Mouse (Mus musculus) forebrain, embryonic 10.5 days (tissue): ENCODE measurements around the gene Klhdc8b. TPM values are rescaled to one million over a fixed set of nuclear protein-coding genes. Genes with fewer than 3 reads are reported as not detected.

Source experiments
- DNase-seq: peaks from one replicate; pipeline ENCODE4 v3.0.0-alpha.2; 2017; ENCODE audit warnings: low spot score; ENCODE audit errors: extremely low spot score
- H3K27ac ChIP-seq: fragments of 300-500 bp; sonication (generic); 2 replicates; pipeline ENCODE4 v1.5.1; 2016; ENCODE audit warnings: mild to moderate bottlenecking
- H3K27me3 ChIP-seq: fragments of 300-500 bp; sonication (generic); 2 replicates; pipeline ENCODE4 v1.6.1; 2016; ENCODE audit warnings: mild to moderate bottlenecking; ENCODE audit not compliant: poor library complexity, severe bottlenecking
- H3K36me3 ChIP-seq: fragments of 300-500 bp; sonication (generic); replicated peaks from 2 replicates; pipeline ENCODE4 v1.6.1; 2016; ENCODE audit warnings: mild to moderate bottlenecking, moderate library complexity
- H3K4me1 ChIP-seq: fragments of 300-500 bp; sonication (generic); 2 replicates; pipeline ENCODE4 v1.6.1; 2016
- H3K4me3 ChIP-seq: fragments of 300-500 bp; sonication (generic); 2 replicates; pipeline ENCODE4 v1.5.1; 2016; ENCODE audit warnings: mild to moderate bottlenecking, moderate library complexity
- H3K9me3 ChIP-seq: fragments of 300-500 bp; sonication (generic); 2 replicates; pipeline ENCODE4 v1.6.1; 2016; ENCODE audit warnings: mild to moderate bottlenecking, moderate library complexity
- WGBS: fragments of 180-500 bp; shearing (Covaris S2); methylation state at CpG from one replicate; pipeline ENCODE4 v1.1.7; 2016; 5-methylcytosine and 5-hydroxymethylcytosine counted together
- polyA plus RNA-seq: library from polyadenylated mRNA; unstranded; fragments of >200 nt; fragmentation: Nextera tagmentation; extraction: Ambion mirVana; gene quantifications from 2 replicates; pipeline ENCODE4 v1.2.1, GENCODE M21; 2016

The Klhdc8b gene
- polyA plus RNA-seq, 1 experiment from 2014 or later, result 40.3 TPM

DNA sequence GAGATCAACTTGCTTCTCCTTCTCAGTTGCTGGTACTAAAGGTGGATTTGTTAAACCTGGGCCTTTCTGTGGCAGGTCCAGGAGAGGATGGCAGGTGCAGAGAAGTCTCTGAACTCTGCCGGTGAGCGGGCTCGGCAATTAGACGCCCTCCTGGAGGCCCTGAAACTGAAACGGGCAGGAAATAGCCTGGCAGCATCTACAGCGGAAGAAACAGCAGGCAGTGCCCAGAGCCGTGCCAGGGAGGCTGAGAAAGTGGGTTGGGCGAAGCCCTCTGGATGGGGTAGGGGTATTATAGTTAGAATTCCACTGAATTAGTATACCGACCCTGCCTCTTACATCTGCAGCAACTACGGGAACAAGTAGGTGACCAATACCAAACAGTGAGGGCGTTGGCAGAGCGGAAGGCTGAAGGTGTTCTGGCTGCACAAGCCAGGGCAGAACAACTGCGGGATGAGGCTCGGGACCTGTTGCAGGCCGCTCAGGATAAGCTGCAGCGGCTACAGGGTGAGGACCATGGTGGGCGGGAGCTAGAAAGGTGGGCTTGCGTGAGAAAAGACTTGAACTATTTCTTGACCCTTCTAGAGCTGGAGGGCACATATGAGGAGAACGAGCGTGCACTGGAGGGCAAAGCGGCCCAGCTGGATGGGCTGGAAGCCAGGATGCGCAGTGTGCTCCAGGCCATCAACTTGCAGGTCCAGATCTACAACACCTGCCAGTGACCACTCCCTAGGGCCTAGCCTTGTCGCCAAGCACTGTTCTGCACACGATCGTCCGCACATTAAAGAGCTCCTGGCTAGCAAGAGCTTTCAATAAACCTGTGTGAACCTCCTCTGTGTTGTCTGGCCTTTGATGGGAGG is 28.5 kb upstream of the Klhdc8b start:
- DNase-seq, result peak; percentile 23
- peak overlapping the region; percentile 89 for H3K4me3 ChIP-seq
- H3K36me3 ChIP-seq, result peaks cover 83% of the 10 kb centered on the region
- H3K27me3 ChIP-seq, result no peaks in the 10 kb centered on the region
- 71% methylated on average over 26 of the region's 26 CpGs for WGBS
- H3K4me1 ChIP-seq, result peaks cover 27% of the 10 kb centered on the region
- H3K27ac ChIP-seq, result peak overlapping the region; percentile 95
- no peaks in the 10 kb centered on the region for H3K9me3 ChIP-seq

DNA sequence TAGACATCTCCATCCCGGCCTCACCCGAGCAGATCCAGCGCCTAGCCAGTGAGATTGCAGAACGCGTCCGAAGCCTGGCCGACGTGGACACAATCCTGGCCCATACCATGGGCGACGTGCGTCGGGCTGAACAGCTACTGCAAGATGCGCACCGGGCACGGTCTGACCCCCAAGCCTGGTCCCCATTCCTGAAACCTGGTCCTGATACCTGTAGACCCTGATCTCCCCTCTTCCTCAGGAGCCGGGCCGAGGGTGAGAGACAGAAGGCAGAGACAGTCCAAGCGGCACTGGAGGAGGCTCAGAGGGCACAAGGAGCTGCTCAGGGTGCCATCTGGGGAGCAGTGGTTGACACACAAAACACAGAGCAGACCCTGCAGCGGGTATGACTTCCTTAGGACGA is 27.8 kb upstream of the Klhdc8b start:
- Histone ChIP-seq H3K4me3 (peak overlapping the region; percentile 89; the same call in 1 of the 2 replicates), H3K36me3 (peaks cover 83% of the 10 kb centered on the region), H3K27ac (peak overlapping the region; percentile 95; the same call in 1 of the 2 replicates)

DNA sequence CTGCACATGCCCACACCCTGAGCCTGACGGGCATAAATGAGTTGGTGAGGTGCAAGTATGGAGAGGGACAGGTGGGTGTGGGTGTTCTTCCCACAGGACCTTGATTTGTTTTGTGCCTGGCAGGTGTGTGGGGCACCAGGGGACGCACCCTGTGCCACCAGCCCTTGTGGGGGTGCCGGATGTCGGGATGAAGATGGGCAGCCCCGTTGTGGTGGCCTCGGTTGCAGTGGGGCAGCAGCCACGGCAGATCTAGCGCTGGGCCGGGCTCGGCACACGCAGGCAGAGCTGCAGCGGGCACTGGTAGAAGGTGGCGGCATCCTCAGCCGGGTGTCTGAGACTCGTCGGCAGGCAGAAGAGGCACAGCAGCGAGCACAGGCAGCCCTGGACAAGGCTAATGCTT is 27.0 kb upstream of the Klhdc8b start:
- Histone ChIP-seq H3K27ac (no peak overlapping the region), H3K4me3 (no peak overlapping the region), H3K36me3 (peaks cover 83% of the 10 kb centered on the region), H3K27me3 (no peaks in the 10 kb centered on the region), H3K9me3 (no peaks in the 10 kb centered on the region), H3K4me1 (peaks cover 27% of the 10 kb centered on the region)
- 92% methylated on average over 17 of the region's 17 CpGs for WGBS
- no peak for DNase-seq

More for the DNA sequence above, 27.8 kb upstream of the Klhdc8b start:
- no peaks in the 10 kb centered on the region for H3K9me3 ChIP-seq
- no peak for DNase-seq
- WGBS, result 96% methylated on average over 20 of the region's 20 CpGs
- peaks cover 27% of the 10 kb centered on the region for H3K4me1 ChIP-seq
- H3K27me3 ChIP-seq, result no peaks in the 10 kb centered on the region

DNA sequence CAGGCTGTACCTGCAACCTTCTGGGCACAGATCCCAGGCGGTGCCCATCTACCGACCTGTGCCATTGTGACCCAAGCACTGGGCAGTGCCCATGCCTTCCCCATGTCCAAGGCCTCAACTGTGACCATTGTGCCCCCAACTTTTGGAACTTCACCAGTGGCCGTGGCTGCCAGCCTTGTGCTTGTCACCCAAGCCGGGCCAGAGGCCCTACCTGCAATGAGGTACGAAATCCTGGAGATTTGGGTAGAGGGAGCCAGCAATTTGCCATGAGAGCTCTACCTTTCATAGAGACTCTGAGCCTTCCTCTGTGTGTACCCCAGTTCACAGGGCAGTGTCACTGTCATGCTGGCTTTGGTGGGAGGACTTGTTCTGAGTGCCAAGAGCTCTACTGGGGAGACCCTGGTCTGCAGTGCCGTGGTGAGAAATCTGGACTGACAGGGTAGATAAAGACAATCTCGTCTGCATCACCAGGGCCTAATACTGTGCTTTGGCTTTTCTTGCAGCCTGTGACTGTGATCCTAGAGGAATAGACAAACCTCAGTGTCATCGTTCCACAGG is 25.7 kb upstream of the Klhdc8b start:
- Histone ChIP-seq H3K4me1 (peaks cover 20% of the 10 kb centered on the region), H3K36me3 (peaks cover 83% of the 10 kb centered on the region), H3K4me3 (no peak overlapping the region), H3K27ac (no peak overlapping the region), H3K9me3 (no peaks in the 10 kb centered on the region), H3K27me3 (no peaks in the 10 kb centered on the region)
- 94% methylated on average over 8 of the region's 8 CpGs for WGBS
- no peak for DNase-seq

DNA sequence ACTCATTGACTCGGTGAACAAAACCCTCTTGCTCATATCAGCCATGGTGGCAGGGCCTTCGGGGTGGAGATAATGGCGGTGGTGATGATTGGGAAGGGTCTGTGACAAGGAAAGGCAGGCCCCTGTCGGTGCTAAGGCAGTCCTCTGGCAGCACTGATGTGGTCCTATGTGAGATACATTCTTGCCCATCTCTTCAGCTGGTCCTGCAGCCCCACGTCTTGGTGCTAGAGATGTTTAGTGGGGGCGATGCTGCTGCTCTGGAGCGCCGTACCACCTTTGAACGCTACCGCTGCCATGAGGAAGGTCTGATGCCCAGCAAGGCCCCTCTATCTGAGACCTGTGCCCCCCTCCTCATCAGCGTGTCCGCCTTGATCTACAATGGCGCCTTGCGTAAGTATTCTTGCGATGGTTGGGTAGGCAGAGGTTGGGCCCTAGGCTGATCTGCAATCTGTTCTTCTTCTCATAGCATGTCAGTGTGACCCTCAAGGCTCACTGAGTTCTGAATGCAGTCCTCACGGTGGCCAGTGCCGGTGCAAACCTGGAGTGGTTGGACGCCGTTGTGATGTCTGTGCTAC is 24.0 kb upstream of the Klhdc8b start:
- Histone ChIP-seq H3K4me3 (no peak overlapping the region), H3K9me3 (no peaks in the 10 kb centered on the region), H3K27me3 (no peaks in the 10 kb centered on the region), H3K27ac (no peak overlapping the region), H3K4me1 (peaks cover 20% of the 10 kb centered on the region), H3K36me3 (peaks cover 91% of the 10 kb centered on the region)
- DNase-seq, result no peak
- WGBS, result 94% methylated on average over 19 of the region's 19 CpGs

DNA sequence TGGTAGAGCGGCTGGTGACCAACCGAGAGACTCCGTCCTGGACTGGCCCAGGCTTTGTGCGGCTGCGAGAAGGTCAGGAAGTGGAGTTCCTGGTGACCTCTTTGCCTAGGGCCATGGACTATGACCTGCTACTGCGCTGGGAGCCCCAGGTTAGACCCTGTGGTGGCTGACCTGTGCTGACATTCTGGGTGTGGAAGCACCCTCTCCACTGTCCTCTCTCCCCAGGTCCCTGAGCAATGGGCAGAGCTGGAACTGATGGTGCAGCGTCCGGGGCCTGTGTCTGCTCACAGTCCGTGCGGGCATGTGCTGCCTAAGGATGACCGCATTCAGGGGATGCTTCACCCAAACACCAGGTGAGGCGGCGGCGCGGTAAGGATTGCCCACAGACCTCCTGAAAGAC is 22.6 kb upstream of the Klhdc8b start:
- no peak overlapping the region for H3K4me3 ChIP-seq

DNA sequence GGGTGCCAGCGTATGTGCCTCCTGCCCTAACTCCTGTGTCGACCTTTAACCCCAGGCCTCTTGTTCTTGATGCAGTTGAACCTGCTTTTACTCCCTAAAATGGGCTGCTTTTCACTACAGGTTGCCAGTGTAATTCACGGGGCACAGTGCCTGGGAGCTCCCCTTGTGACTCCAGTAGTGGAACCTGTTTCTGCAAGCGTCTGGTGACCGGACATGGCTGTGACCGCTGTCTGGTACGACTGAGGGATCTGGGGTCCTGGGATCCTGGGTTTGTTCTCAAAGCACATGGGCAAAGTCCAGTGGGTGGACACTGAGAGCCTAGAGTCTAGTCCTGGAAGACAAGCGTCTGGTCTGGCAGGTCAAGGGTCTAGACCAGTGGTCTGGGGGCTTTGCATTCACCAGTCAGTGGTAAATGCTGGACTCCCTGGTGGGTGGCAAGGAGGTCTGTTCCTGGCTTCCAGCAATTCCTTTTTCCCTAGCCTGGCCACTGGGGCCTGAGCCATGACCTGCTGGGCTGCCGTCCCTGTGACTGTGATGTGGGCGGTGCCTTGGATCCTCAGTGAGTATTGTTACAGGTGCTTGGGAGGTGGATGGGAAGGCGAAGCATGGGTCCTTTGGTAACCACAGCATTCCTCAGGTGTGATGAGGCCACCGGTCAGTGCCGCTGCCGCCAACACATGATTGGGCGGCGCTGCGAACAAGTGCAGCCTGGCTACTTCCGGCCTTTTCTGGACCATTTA is 21.8 kb upstream of the Klhdc8b start:
- Histone ChIP-seq H3K27ac (no peak overlapping the region), H3K9me3 (no peaks in the 10 kb centered on the region), H3K4me1 (peaks cover 32% of the 10 kb centered on the region), H3K27me3 (no peaks in the 10 kb centered on the region), H3K4me3 (no peak overlapping the region), H3K36me3 (peaks cover 73% of the 10 kb centered on the region)
- DNase-seq, result no peak
- WGBS, result 94% methylated on average over 18 of the region's 18 CpGs

More for the DNA sequence above, 22.6 kb upstream of the Klhdc8b start:
- peaks cover 81% of the 10 kb centered on the region for H3K36me3 ChIP-seq
- no peaks in the 10 kb centered on the region for H3K9me3 ChIP-seq
- H3K27me3 ChIP-seq, result no peaks in the 10 kb centered on the region
- H3K4me1 ChIP-seq, result peaks cover 24% of the 10 kb centered on the region
- 96% methylated on average over 15 of the region's 15 CpGs for WGBS
- DNase-seq, result no peak
- H3K27ac ChIP-seq, result no peak overlapping the region

DNA sequence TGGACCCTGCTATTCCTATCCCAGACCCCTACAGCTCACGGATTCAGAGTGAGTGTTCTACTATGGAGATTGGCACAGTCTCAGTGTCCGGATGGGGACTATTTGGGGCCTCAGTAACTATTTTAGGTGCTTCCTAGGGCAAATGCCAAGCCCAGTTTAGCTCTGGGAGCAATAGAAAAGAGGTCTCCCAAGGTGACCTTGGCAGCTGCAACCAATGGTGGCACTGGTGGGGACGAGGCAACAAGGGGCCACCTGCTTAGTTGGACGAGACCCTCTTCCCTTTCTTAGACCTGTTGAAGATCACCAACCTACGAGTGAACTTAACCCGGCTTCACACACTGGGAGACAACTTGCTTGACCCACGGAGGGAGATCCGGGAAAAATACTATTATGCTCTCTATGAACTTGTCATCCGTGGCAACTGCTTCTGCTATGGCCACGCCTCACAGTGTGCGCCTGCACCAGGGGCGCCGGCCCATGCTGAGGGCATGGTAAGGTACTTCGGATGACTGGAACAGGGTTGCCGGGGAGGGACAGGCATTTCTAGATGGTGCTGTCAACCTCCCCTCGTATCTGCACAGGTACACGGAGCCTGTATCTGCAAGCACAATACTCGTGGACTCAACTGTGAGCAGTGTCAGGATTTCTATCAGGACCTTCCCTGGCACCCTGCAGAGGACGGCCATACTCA is 20.3 kb upstream of the Klhdc8b start:
- Histone ChIP-seq H3K36me3 (peaks cover 58% of the 10 kb centered on the region), H3K27me3 (no peaks in the 10 kb centered on the region)
- no peak for DNase-seq

DNA sequence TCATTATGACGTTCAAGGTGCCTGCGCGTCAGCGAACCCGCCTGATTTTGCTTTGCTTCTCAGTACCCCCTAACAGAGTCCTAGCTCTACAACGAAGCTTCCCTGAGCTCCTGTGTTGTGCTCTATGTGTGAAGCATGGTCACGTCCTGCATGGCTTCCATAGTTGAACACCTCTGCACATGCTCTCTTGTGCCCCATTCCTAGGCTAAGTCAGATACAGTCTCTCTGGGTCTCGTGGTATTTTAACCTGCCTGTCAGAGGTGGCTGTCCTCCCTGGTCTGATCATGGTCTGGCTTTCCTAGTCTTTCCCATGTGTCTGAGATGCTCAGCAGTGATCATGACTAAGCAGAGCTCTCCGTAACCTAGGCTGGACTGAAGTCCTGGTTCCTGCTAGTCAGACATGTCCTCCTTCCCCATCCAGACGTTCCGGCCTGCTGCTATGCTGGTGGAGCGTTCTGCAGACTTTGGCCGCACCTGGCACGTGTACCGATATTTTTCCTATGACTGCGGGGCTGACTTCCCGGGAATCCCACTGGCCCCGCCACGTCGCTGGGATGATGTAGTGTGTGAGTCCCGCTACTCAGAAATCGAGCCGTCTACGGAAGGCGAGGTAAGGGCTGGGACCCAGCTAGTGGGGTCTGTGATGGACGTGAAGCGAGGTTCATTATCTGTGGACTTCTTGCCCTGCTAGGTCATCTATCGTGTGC is 19.6 kb upstream of the Klhdc8b start:
- H3K27ac ChIP-seq, result peak overlapping the region; percentile 91; the same call in 1 of the 2 replicates
- H3K36me3 ChIP-seq, result peaks cover 51% of the 10 kb centered on the region
- no peak for DNase-seq
- H3K4me1 ChIP-seq, result peaks cover 37% of the 10 kb centered on the region
- WGBS, result 94% methylated on average over 28 of the region's 28 CpGs
- H3K4me3 ChIP-seq, result peak overlapping the region; percentile 64; the same call in 1 of the 2 replicates
- H3K9me3 ChIP-seq, result no peaks in the 10 kb centered on the region
- no peaks in the 10 kb centered on the region for H3K27me3 ChIP-seq

More for the DNA sequence above, 20.3 kb upstream of the Klhdc8b start:
- no peak overlapping the region for H3K27ac ChIP-seq
- WGBS, result 93% methylated on average over 19 of the region's 19 CpGs
- H3K9me3 ChIP-seq, result no peaks in the 10 kb centered on the region
- H3K4me3 ChIP-seq, result no peak overlapping the region
- H3K4me1 ChIP-seq, result peaks cover 37% of the 10 kb centered on the region

DNA sequence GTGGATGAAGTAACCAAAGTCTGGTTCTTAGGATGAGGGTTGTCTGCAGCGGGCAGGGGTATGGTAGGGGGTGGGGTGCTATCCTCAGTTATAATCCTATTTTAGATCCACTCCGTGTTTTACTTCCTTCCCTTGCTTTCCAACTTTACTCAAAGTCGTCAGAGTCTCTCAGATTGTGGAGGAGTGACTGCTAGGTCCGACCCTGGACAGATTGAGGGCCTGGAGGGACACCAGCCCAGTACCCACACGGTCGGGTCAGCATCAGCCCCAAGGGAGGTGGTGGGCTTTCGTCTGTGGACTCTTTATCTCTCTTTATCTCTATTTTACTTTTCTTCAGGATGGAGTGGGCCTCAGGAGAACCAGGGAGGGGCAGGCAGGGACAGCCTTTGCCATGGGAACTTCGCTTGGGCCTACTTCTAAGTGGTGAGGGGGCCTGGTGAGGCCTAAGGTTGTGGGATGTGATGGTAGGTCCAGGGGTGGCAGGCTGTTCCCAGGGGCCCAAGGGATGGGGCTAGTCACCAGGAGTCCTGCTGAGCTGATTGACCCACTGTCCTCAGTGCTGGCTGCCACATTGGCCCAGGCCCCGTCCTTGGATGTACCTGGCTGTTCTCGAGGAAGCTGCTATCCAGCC is 18.5 kb upstream of the Klhdc8b start, which contains the start of gene Lamb2:
TSS of gene Lamb2 (plus strand) at position 16 of the 631 bp plus-strand sequence.
- peaks cover 37% of the 10 kb centered on the region for H3K4me1 ChIP-seq
- WGBS, result 12% methylated on average over 10 of the region's 10 CpGs
- peak; percentile 44 for DNase-seq
- H3K36me3 ChIP-seq, result peaks cover 39% of the 10 kb centered on the region
- no peaks in the 10 kb centered on the region for H3K9me3 ChIP-seq
- peak within 1 kb of the TSS; percentile 91 for H3K27ac ChIP-seq
- H3K27me3 ChIP-seq, result no peaks in the 10 kb centered on the region
- peak within 1 kb of the TSS; percentile 64 for H3K4me3 ChIP-seq

DNA sequence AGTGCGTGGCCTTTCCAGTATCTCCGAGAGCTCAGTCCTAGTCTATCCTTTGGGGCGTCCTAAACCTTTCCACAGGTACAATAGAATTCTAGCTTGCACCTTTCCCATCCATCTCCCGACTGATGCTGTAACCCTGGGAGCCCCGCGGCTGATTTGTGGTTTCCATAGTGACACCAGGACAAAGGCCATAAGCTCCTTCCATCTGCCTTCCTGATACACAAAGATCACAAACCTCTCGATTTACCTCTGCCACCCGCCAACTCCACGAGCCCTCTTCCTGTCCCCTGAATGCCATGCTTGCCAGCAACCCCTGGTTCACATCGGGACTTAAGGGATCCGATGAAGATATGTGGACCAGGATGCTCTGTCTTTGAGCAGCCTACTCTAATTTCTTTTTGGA is 17.9 kb upstream of the Klhdc8b start:
- Histone ChIP-seq H3K27me3 (no peaks in the 10 kb centered on the region), H3K9me3 (no peaks in the 10 kb centered on the region), H3K36me3 (peaks cover 34% of the 10 kb centered on the region), H3K4me3 (peak overlapping the region; percentile 64), H3K27ac (peak overlapping the region; percentile 91), H3K4me1 (peaks cover 37% of the 10 kb centered on the region)
- 31% methylated on average over 11 of the region's 11 CpGs for WGBS
- DNase-seq, result no peak
